Mouse (Mus musculus) intestine, postnatal 0 days (tissue): ENCODE measurements around the gene Dsp. TPM values are rescaled to one million over a fixed set of nuclear protein-coding genes. Genes with fewer than 3 reads are reported as not detected.
A peak's percentile ranks its signal among the peaks of the same experiment; 100 is the strongest.

Experiments used
- ATAC-seq: fragments of 200-750 bp; cut with Nextera tagmentation; 2 replicates; pipeline ENCODE4 v1.8.0; 2017; ENCODE audit warnings: mild to moderate bottlenecking, moderate TSS enrichment, moderate library complexity
- H3K27ac ChIP-seq: fragments of 300-500 bp; sonication (generic); 2 replicates; pipeline ENCODE4 v1.5.1; 2014; ENCODE audit warnings: mild to moderate bottlenecking, low read depth, low read length, moderate library complexity
- H3K27me3 ChIP-seq: fragments of 300-500 bp; sonication (generic); replicated peaks from 2 replicates; pipeline ENCODE4 v1.6.1; 2014; ENCODE audit warnings: low read length, mixed read lengths; ENCODE audit not compliant: control insufficient read depth, insufficient read depth
- H3K36me3 ChIP-seq: fragments of 300-500 bp; sonication (generic); 2 replicates; pipeline ENCODE4 v1.6.1; 2014; ENCODE audit warnings: mild to moderate bottlenecking, moderate library complexity; ENCODE audit not compliant: control insufficient read depth, insufficient read depth
- H3K4me1 ChIP-seq: fragments of 300-500 bp; sonication (generic); replicated peaks from 2 replicates; pipeline ENCODE4 v1.6.1; 2014; ENCODE audit warnings: antibody characterized with exemption, low read length, mixed read lengths; ENCODE audit not compliant: control insufficient read depth, insufficient read depth
- H3K4me2 ChIP-seq: fragments of 300-500 bp; sonication (generic); replicated peaks from 2 replicates; pipeline ENCODE4 v1.6.1; 2014; ENCODE audit warnings: low read depth, mild to moderate bottlenecking, moderate library complexity
- H3K4me3 ChIP-seq: fragments of 300-500 bp; sonication (generic); 2 replicates; pipeline ENCODE4 v1.5.1; 2014; ENCODE audit warnings: low read depth, low read length
- H3K9ac ChIP-seq: fragments of 300-500 bp; sonication (generic); 2 replicates; pipeline ENCODE4 v1.6.1; 2014; ENCODE audit warnings: mild to moderate bottlenecking, low read depth, low read length
- H3K9me3 ChIP-seq: fragments of 300-500 bp; sonication (generic); 2 replicates; pipeline ENCODE4 v1.6.1; 2016; ENCODE audit warnings: mixed run types; ENCODE audit not compliant: control insufficient read depth
- CTCF ChIP-seq: sonication (generic); IDR thresholded peaks from 2 replicates; pipeline ENCODE4 v1.5.1; 2016; ENCODE audit warnings: low read depth, mild to moderate bottlenecking, control low read depth, antibody characterized with exemption, moderate library complexity
- WGBS: fragments of 180-500 bp; shearing (Covaris S2); extraction: QIAGEN DNeasy Blood & Tissue Kit; methylation state at CpG from one replicate; pipeline ENCODE4 v1.1.7; 2014; 5-methylcytosine and 5-hydroxymethylcytosine counted together
- polyA plus RNA-seq: library from polyadenylated mRNA; unstranded; fragments of >200 nt; fragmentation: Nextera tagmentation; extraction: Ambion mirVana; gene quantifications from 2 replicates; pipeline ENCODE4 v1.2.1, GENCODE M21; 2015

The Dsp gene
- polyA plus RNA-seq, 1 experiment from 2014 or later: 14.8 TPM

GRCm38 (mm10) chr13:38230177-38230821, 79.2 kb downstream of the Dsp start:
- Histone ChIP-seq H3K27ac (no peak overlapping the region), H3K4me2 (no peak overlapping the region), H3K36me3 (peaks cover 18% of the 10 kb centered on the region), H3K9me3 (no peaks in the 10 kb centered on the region), H3K27me3 (no peaks in the 10 kb centered on the region), H3K4me3 (no peak overlapping the region), H3K4me1 (no peaks in the 10 kb centered on the region), H3K9ac (no peak overlapping the region)
- ATAC-seq: no peak
- TF ChIP-seq CTCF: no peak
- 77% methylated on average over 9 of the region's 9 CpGs for WGBS

- Histone ChIP-seq H3K27me3 (no peaks in the 10 kb centered on the region), H3K36me3 (peaks cover 9% of the 10 kb centered on the region), H3K4me3 (no peak overlapping the region), H3K27ac (no peak overlapping the region), H3K9ac (no peak overlapping the region), H3K9me3 (no peaks in the 10 kb centered on the region), H3K4me2 (no peak overlapping the region), H3K4me1 (no peaks in the 10 kb centered on the region)
- no peak for ATAC-seq
- WGBS: 73% methylated on average over 4 of the region's 4 CpGs
- TF ChIP-seq CTCF: no peak
These were observed 81.3 kb downstream of the Dsp start for GRCm38 (mm10) chr13:38232411-38232810.

- no peak overlapping the region for H3K4me3 ChIP-seq
- no peak overlapping the region for H3K4me2 ChIP-seq
- no peak overlapping the region for H3K27ac ChIP-seq
- ATAC-seq: no peak
- no peaks in the 10 kb centered on the region for H3K4me1 ChIP-seq
- peaks cover 8% of the 10 kb centered on the region for H3K36me3 ChIP-seq
- no peaks in the 10 kb centered on the region for H3K27me3 ChIP-seq
- no peak overlapping the region for H3K9ac ChIP-seq
- 72% methylated on average over 3 of the region's 3 CpGs for WGBS
- no peaks in the 10 kb centered on the region for H3K9me3 ChIP-seq
- TF ChIP-seq CTCF: no peak
These were observed 81.9 kb downstream of the Dsp start for GRCm38 (mm10) chr13:38232856-38233625.

- no peak for TF ChIP-seq CTCF
- H3K4me1 ChIP-seq: no peaks in the 10 kb centered on the region
- H3K9me3 ChIP-seq: no peaks in the 10 kb centered on the region
- ATAC-seq: no peak
- no peak overlapping the region for H3K4me3 ChIP-seq
- H3K9ac ChIP-seq: no peak overlapping the region
- H3K36me3 ChIP-seq: no peaks in the 10 kb centered on the region
- 82% methylated on average over 5 of the region's 5 CpGs for WGBS
- no peaks in the 10 kb centered on the region for H3K27me3 ChIP-seq
- no peak overlapping the region for H3K27ac ChIP-seq
- H3K4me2 ChIP-seq: no peak overlapping the region
These were observed 83.6 kb downstream of the Dsp start for GRCm38 (mm10) chr13:38234651-38235050.

- TF ChIP-seq CTCF: peak; percentile 67
- H3K9me3 ChIP-seq: no peaks in the 10 kb centered on the region
- H3K4me2 ChIP-seq: no peak overlapping the region
- H3K4me3 ChIP-seq: no peak overlapping the region
- no peak overlapping the region for H3K9ac ChIP-seq
- H3K4me1 ChIP-seq: no peaks in the 10 kb centered on the region
- peak; percentile 43; the same call in 1 of the 2 replicates for ATAC-seq
- 70% methylated on average over 3 of the region's 3 CpGs for WGBS
- no peaks in the 10 kb centered on the region for H3K27me3 ChIP-seq
- H3K27ac ChIP-seq: no peak overlapping the region
- no peaks in the 10 kb centered on the region for H3K36me3 ChIP-seq
These were observed 84.3 kb downstream of the Dsp start for GRCm38 (mm10) chr13:38235370-38235769.

- Histone ChIP-seq H3K4me1 (no peaks in the 10 kb centered on the region), H3K27me3 (no peaks in the 10 kb centered on the region), H3K9ac (no peak overlapping the region), H3K27ac (no peak overlapping the region), H3K4me3 (no peak overlapping the region), H3K4me2 (no peak overlapping the region), H3K36me3 (no peaks in the 10 kb centered on the region), H3K9me3 (no peaks in the 10 kb centered on the region)
- 35% methylated on average over 5 of the region's 5 CpGs for WGBS
- ATAC-seq: no peak
- no peak for TF ChIP-seq CTCF
These were observed 97.1 kb downstream of the Dsp start for GRCm38 (mm10) chr13:38248151-38248550.

Other genes with a start within 250 kb of the Dsp start
- gene Ssr1, start 157.1 kb upstream of the Dsp start, polyA plus RNA-seq: 76.2 and 77.9 TPM in 2 replicates
- gene Riok1, start 114.3 kb upstream of the Dsp start, polyA plus RNA-seq: 15.7 and 20.6 TPM in 2 replicates
- 0.63 and 0.71 TPM in 2 replicates for gene Cage1, start 114.2 kb upstream of the Dsp start, polyA plus RNA-seq
- gene Snrnp48, start 53.6 kb downstream of the Dsp start, polyA plus RNA-seq: 19.5 and 23.8 TPM in 2 replicates
- gene Bmp6, start 193.8 kb downstream of the Dsp start, polyA plus RNA-seq: 0.76 and 1.1 TPM in 2 replicates